Mouse (Mus musculus) stomach, postnatal 0 days (tissue): ENCODE data around the gene Scyl3.
A peak's percentile ranks its signal among the peaks of the same experiment; 100 is the strongest.

ENCODE experiments used
- CTCF ChIP-seq: IDR thresholded peaks from 2 replicates; pipeline ENCODE4 v1.5.1; 2016; ENCODE audit warnings: antibody characterized with exemption, low read depth, mild to moderate bottlenecking, moderate library complexity
- EP300 ChIP-seq: optimal IDR thresholded peaks from 2 replicates; pipeline ENCODE3; 2016; ENCODE audit warnings: antibody characterized with exemption

- TF ChIP-seq CTCF (peak; percentile 85), EP300 (no peak)
Observed at GRCm38 (mm10) chr1:163910343-163910742, 18.6 kb upstream of the Scyl3 start.
